Mouse (Mus musculus): ENCODE results near the gene Nlrx1. TPM values are rescaled to one million over a fixed set of nuclear protein-coding genes. Genes with fewer than 3 reads are reported as not detected.

Nlrx1 gene
- total and polyA plus RNA-seq, 3 experiments: 8.8 to 15.4 (median 10.9) TPM

DNA sequence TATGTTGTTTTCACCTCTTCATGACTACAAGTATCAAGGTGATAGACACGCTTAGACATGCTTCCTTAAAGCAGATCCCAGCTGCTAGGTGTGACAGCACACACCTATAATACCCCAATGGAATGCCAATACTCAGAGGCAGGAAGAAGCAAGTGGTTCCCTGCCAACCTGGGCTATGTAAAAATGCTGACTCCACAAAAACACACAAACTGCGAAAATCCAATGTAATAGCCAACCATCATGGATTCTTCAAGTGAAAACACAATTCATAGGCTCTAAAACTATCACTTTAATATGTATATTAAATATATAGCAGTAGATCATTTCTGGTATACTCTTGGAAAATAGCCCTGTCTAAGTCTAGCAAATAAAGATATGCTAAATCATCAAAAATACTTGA, 60.6 kb downstream of the Nlrx1 start:
- TF ChIP-seq MAFK (IDR thresholded peaks at IDR 0.05; ENCODE audit: insufficient replicate concordance, low read length) (peak; percentile 97), USF1 (IDR thresholded peaks at IDR 0.05; ENCODE audit: low read depth, low read length) (no peak)
- DNase-seq (ENCODE audit: extremely low read depth): no peak
- Histone ChIP-seq H3K9me3 (replicated peaks; ENCODE audit: low read length) (peaks cover 3% of the 10 kb centered on the region), H3K4me3 (replicated peaks in 1 of 3; ENCODE audit: low read depth in 2 of 3, low read length in 2 of 3, poor library complexity in 1 of 3) (no peak overlapping the region), H3K4me2 (ENCODE audit: insufficient read depth, low read depth, poor library complexity, severe bottlenecking) (no peak overlapping the region), H3K36me3 (replicated peaks in 1 of 2; ENCODE audit: control insufficient read depth in 1 of 2, insufficient read depth in 1 of 2, low read length in 1 of 2) (peaks cover 2 to 50% of the 10 kb centered on the region in 2 experiments), H3K79me2 (replicated peaks; ENCODE audit: control insufficient read depth, extremely low read depth, insufficient read depth, poor library complexity, severe bottlenecking) (peaks cover 53% of the 10 kb centered on the region), H3K4me1 (ENCODE audit: control insufficient read depth in 1 of 2, insufficient read depth in 2 of 2) (peaks cover 3 to 23% of the 10 kb centered on the region in 2 experiments; a peak in 2 of 4 replicates), H3K27me3 (replicated peaks) (no peaks in the 10 kb centered on the region), H3K27ac (ENCODE audit: insufficient read depth, low read depth) (no peak overlapping the region; the same call in 1 of the 2 replicates), H3K9ac (ENCODE audit: insufficient read depth, low read depth) (no peak overlapping the region)
- dilution Hi-C loops (cut with MboI; ENCODE audit: extremely low pct_ligation_motif_present, extremely low pct_unique_long_range_greater_than_20kb, low sequenced_read_pairs): no loop called here
- in situ Hi-C loops (cut with MboI; ENCODE audit: low pct_ligation_motif_present, low pct_unique_long_range_greater_than_20kb, low sequenced_read_pairs): no loop called here

Other genes starting within 250 kb of the Nlrx1 start
Only the 20 nearest of the 25 such genes appear.
- gene Mfrp, start 166.9 kb downstream of the Nlrx1 start, total RNA-seq (2012; rRNA removed): 0.04 TPM in 1 of 2 replicates, not detected in the other
- not detected in 2 replicates for gene Mfrp, start 166.9 kb downstream of the Nlrx1 start, total RNA-seq (2014; rRNA removed)
- gene Mfrp, start 166.9 kb downstream of the Nlrx1 start, polyA plus RNA-seq (2012; ENCODE audit: insufficient read length, low read depth): not detected in 2 replicates
- not detected in 2 replicates for gene C1qtnf5, start 161.4 kb downstream of the Nlrx1 start, total RNA-seq (2012; rRNA removed)
- gene C1qtnf5, start 161.4 kb downstream of the Nlrx1 start, total RNA-seq (2014; rRNA removed): not detected in 2 replicates
- not detected in 2 replicates for gene C1qtnf5, start 161.4 kb downstream of the Nlrx1 start, polyA plus RNA-seq (2012; ENCODE audit: insufficient read length, low read depth)
- gene Gm49380, start 155.1 kb downstream of the Nlrx1 start, total RNA-seq (2012; rRNA removed): not detected in 2 replicates
- gene Gm49380, start 155.1 kb downstream of the Nlrx1 start, total RNA-seq (2014; rRNA removed): not detected in 2 replicates
- gene Gm49380, start 155.1 kb downstream of the Nlrx1 start, polyA plus RNA-seq (2012; ENCODE audit: insufficient read length, low read depth): not detected in 2 replicates
- 15.3 and 15.4 TPM in 2 replicates for gene Rnf26, start 155.1 kb downstream of the Nlrx1 start, total RNA-seq (2012; rRNA removed)
- gene Rnf26, start 155.1 kb downstream of the Nlrx1 start, total RNA-seq (2014; rRNA removed): 9.2 and 11.7 TPM in 2 replicates
- gene Rnf26, start 155.1 kb downstream of the Nlrx1 start, polyA plus RNA-seq (2012; ENCODE audit: insufficient read length, low read depth): 31.5 and 40.0 TPM in 2 replicates
- 0.98 and 1.1 TPM in 2 replicates for gene Mcam, start 134.1 kb downstream of the Nlrx1 start, total RNA-seq (2012; rRNA removed)
- 0.56 and 0.73 TPM in 2 replicates for gene Mcam, start 134.1 kb downstream of the Nlrx1 start, total RNA-seq (2014; rRNA removed)
- 0.40 and 0.57 TPM in 2 replicates for gene Mcam, start 134.1 kb downstream of the Nlrx1 start, polyA plus RNA-seq (2012; ENCODE audit: insufficient read length, low read depth)
- gene Cbl, start 34.5 kb downstream of the Nlrx1 start, total RNA-seq (2012; rRNA removed): 11.9 and 13.4 TPM in 2 replicates
- 6.5 and 8.3 TPM in 2 replicates for gene Cbl, start 34.5 kb downstream of the Nlrx1 start, total RNA-seq (2014; rRNA removed)
- 27.1 and 39.0 TPM in 2 replicates for gene Cbl, start 34.5 kb downstream of the Nlrx1 start, polyA plus RNA-seq (2012; ENCODE audit: insufficient read length, low read depth)
- gene Ccdc153, start 27.9 kb downstream of the Nlrx1 start, total RNA-seq (2012; rRNA removed): not detected in 2 replicates
- gene Ccdc153, start 27.9 kb downstream of the Nlrx1 start, total RNA-seq (2014; rRNA removed): not detected in 2 replicates
- gene Ccdc153, start 27.9 kb downstream of the Nlrx1 start, polyA plus RNA-seq (2012; ENCODE audit: insufficient read length, low read depth): not detected in 2 replicates
- 0.13 TPM in 1 of 2 replicates, not detected in the other for gene Pdzd3, start 17.1 kb downstream of the Nlrx1 start, total RNA-seq (2012; rRNA removed)
- gene Pdzd3, start 17.1 kb downstream of the Nlrx1 start, total RNA-seq (2014; rRNA removed): 0.09 TPM in 1 of 2 replicates, not detected in the other
- gene Pdzd3, start 17.1 kb downstream of the Nlrx1 start, polyA plus RNA-seq (2012; ENCODE audit: insufficient read length, low read depth): 0.21 and 0.26 TPM in 2 replicates
- 0.38 and 0.72 TPM in 2 replicates for gene Abcg4, start 20.0 kb upstream of the Nlrx1 start, total RNA-seq (2012; rRNA removed)
- 0.23 TPM in 2 replicates for gene Abcg4, start 20.0 kb upstream of the Nlrx1 start, total RNA-seq (2014; rRNA removed)
- 0.82 and 1.1 TPM in 2 replicates for gene Abcg4, start 20.0 kb upstream of the Nlrx1 start, polyA plus RNA-seq (2012; ENCODE audit: insufficient read length, low read depth)
- 16.5 and 16.6 TPM in 2 replicates for gene Hinfp, start 37.1 kb upstream of the Nlrx1 start, total RNA-seq (2012; rRNA removed)
- 13.6 and 14.0 TPM in 2 replicates for gene Hinfp, start 37.1 kb upstream of the Nlrx1 start, total RNA-seq (2014; rRNA removed)
- gene Hinfp, start 37.1 kb upstream of the Nlrx1 start, polyA plus RNA-seq (2012; ENCODE audit: insufficient read length, low read depth): 18.9 and 22.3 TPM in 2 replicates
- gene C2cd2l, start 51.7 kb upstream of the Nlrx1 start, total RNA-seq (2012; rRNA removed): 7.2 TPM in 2 replicates
- 2.5 and 2.9 TPM in 2 replicates for gene C2cd2l, start 51.7 kb upstream of the Nlrx1 start, total RNA-seq (2014; rRNA removed)
- 7.3 and 8.6 TPM in 2 replicates for gene C2cd2l, start 51.7 kb upstream of the Nlrx1 start, polyA plus RNA-seq (2012; ENCODE audit: insufficient read length, low read depth)
- gene Dpagt1, start 57.4 kb upstream of the Nlrx1 start, total RNA-seq (2012; rRNA removed): 15.8 and 16.2 TPM in 2 replicates
- gene Dpagt1, start 57.4 kb upstream of the Nlrx1 start, total RNA-seq (2014; rRNA removed): 6.4 and 8.5 TPM in 2 replicates
- gene Dpagt1, start 57.4 kb upstream of the Nlrx1 start, polyA plus RNA-seq (2012; ENCODE audit: insufficient read length, low read depth): 31.5 and 41.7 TPM in 2 replicates
- 488 and 589 TPM in 2 replicates for gene H2afx, start 66.1 kb upstream of the Nlrx1 start, total RNA-seq (2012; rRNA removed)
- 32.5 and 36.3 TPM in 2 replicates for gene H2afx, start 66.1 kb upstream of the Nlrx1 start, total RNA-seq (2014; rRNA removed)
- gene H2afx, start 66.1 kb upstream of the Nlrx1 start, polyA plus RNA-seq (2012; ENCODE audit: insufficient read length, low read depth): 39.5 and 56.6 TPM in 2 replicates
- gene Hmbs, start 75.6 kb upstream of the Nlrx1 start, total RNA-seq (2012; rRNA removed): 74.0 and 80.9 TPM in 2 replicates
- 73.7 and 75.2 TPM in 2 replicates for gene Hmbs, start 75.6 kb upstream of the Nlrx1 start, total RNA-seq (2014; rRNA removed)
- gene Hmbs, start 75.6 kb upstream of the Nlrx1 start, polyA plus RNA-seq (2012; ENCODE audit: insufficient read length, low read depth): 65.0 and 65.1 TPM in 2 replicates
- gene Vps11, start 93.1 kb upstream of the Nlrx1 start, total RNA-seq (2012; rRNA removed): 21.4 and 22.1 TPM in 2 replicates
- gene Vps11, start 93.1 kb upstream of the Nlrx1 start, total RNA-seq (2014; rRNA removed): 16.1 and 17.4 TPM in 2 replicates
- gene Vps11, start 93.1 kb upstream of the Nlrx1 start, polyA plus RNA-seq (2012; ENCODE audit: insufficient read length, low read depth): 23.2 and 24.8 TPM in 2 replicates
- gene Hyou1, start 110.9 kb upstream of the Nlrx1 start, total RNA-seq (2012; rRNA removed): 88.7 and 148 TPM in 2 replicates
- 31.9 and 32.6 TPM in 2 replicates for gene Hyou1, start 110.9 kb upstream of the Nlrx1 start, total RNA-seq (2014; rRNA removed)
- 89.9 and 90.8 TPM in 2 replicates for gene Hyou1, start 110.9 kb upstream of the Nlrx1 start, polyA plus RNA-seq (2012; ENCODE audit: insufficient read length, low read depth)
- gene Slc37a4, start 128.3 kb upstream of the Nlrx1 start, total RNA-seq (2012; rRNA removed): 13.8 and 25.5 TPM in 2 replicates
- gene Slc37a4, start 128.3 kb upstream of the Nlrx1 start, total RNA-seq (2014; rRNA removed): 29.9 and 38.7 TPM in 2 replicates
- gene Slc37a4, start 128.3 kb upstream of the Nlrx1 start, polyA plus RNA-seq (2012; ENCODE audit: insufficient read length, low read depth): 10.3 and 11.7 TPM in 2 replicates
- gene Rps25, start 138.5 kb upstream of the Nlrx1 start, total RNA-seq (2012; rRNA removed): 2,535 and 3,076 TPM in 2 replicates
- gene Rps25, start 138.5 kb upstream of the Nlrx1 start, total RNA-seq (2014; rRNA removed): 3,131 and 3,378 TPM in 2 replicates
- gene Rps25, start 138.5 kb upstream of the Nlrx1 start, polyA plus RNA-seq (2012; ENCODE audit: insufficient read length, low read depth): 2,547 and 3,250 TPM in 2 replicates
- gene Trappc4, start 139.0 kb upstream of the Nlrx1 start, total RNA-seq (2012; rRNA removed): 81.3 and 88.2 TPM in 2 replicates
- gene Trappc4, start 139.0 kb upstream of the Nlrx1 start, total RNA-seq (2014; rRNA removed): 125 and 135 TPM in 2 replicates
- gene Trappc4, start 139.0 kb upstream of the Nlrx1 start, polyA plus RNA-seq (2012; ENCODE audit: insufficient read length, low read depth): 55.9 and 69.2 TPM in 2 replicates
- gene Ccdc84, start 150.0 kb upstream of the Nlrx1 start, total RNA-seq (2012; rRNA removed): 25.4 and 30.4 TPM in 2 replicates
- gene Ccdc84, start 150.0 kb upstream of the Nlrx1 start, total RNA-seq (2014; rRNA removed): 21.7 and 26.0 TPM in 2 replicates
- 16.5 and 18.3 TPM in 2 replicates for gene Ccdc84, start 150.0 kb upstream of the Nlrx1 start, polyA plus RNA-seq (2012; ENCODE audit: insufficient read length, low read depth)

All from CH12.LX (cell line).